Mouse (Mus musculus): Measurements from ENCODE around the gene Enthd1. TPM values are rescaled to one million over a fixed set of nuclear protein-coding genes. Genes with fewer than 3 reads are reported as not detected.
A peak's percentile ranks its signal among the peaks of the same experiment; 100 is the strongest.

Enthd1 gene
- total and polyA plus RNA-seq, 3 experiments, result not detected

GRCm38 (mm10) chr15:80462106-80462505 lies 102.8 kb downstream of the Enthd1 start:
- H3K27ac ChIP-seq (ENCODE audit: insufficient read depth, low read depth), result no peak overlapping the region
- in situ Hi-C loops (cut with MboI; ENCODE audit: low pct_ligation_motif_present, low pct_unique_long_range_greater_than_20kb, low sequenced_read_pairs) (no loop called here), dilution Hi-C loops (cut with MboI; ENCODE audit: extremely low pct_ligation_motif_present, extremely low pct_unique_long_range_greater_than_20kb, low sequenced_read_pairs) (no loop called here)
- no peak for TF ChIP-seq JUN (IDR thresholded peaks at IDR 0.05; ENCODE audit: insufficient read depth, low read depth, low read length)
- no peak for TF ChIP-seq ZMIZ1 (IDR thresholded peaks at IDR 0.05; ENCODE audit: low read depth, low read length)
- no peak for TF ChIP-seq ETS1 (conservative IDR thresholded peaks at IDR 0.05; ENCODE audit: low read depth, low read length)
- no peak for TF ChIP-seq ZKSCAN1 (IDR thresholded peaks at IDR 0.05; ENCODE audit: borderline replicate concordance, low read depth, low read length)
- TF ChIP-seq HCFC1 (IDR thresholded peaks at IDR 0.05; ENCODE audit: low read depth, low read length), result no peak
- no peak for TF ChIP-seq CTCF (conservative IDR thresholded peaks at IDR 0.05 in 1 of 2, IDR thresholded peaks at IDR 0.05 in 1 of 2; ENCODE audit: low read depth in 2 of 2, low read length in 2 of 2)
- no peak for TF ChIP-seq POLR2A (IDR thresholded peaks at IDR 0.05; ENCODE audit: low read depth, low read length)
- no peak for TF ChIP-seq RAD21 (IDR thresholded peaks at IDR 0.05; ENCODE audit: low read depth, low read length)
- TF ChIP-seq UBTF (IDR thresholded peaks at IDR 0.05; ENCODE audit: low read depth, low read length), result no peak
- TF ChIP-seq MAFK (IDR thresholded peaks at IDR 0.05; ENCODE audit: insufficient replicate concordance, low read length), result no peak
- no peak for TF ChIP-seq CHD2 (IDR thresholded peaks at IDR 0.05; ENCODE audit: low read length)
- no peak for TF ChIP-seq ELF1 (IDR thresholded peaks at IDR 0.05; ENCODE audit: low read depth, low read length)
- no peak for TF ChIP-seq EP300 (IDR thresholded peaks at IDR 0.05; ENCODE audit: low read length)
- no peak for TF ChIP-seq ZC3H11A (IDR thresholded peaks at IDR 0.05; ENCODE audit: low read depth, low read length)
- peaks cover 3% of the 10 kb centered on the region for H3K9me3 ChIP-seq (replicated peaks; ENCODE audit: low read length)
- no peak overlapping the region for H3K9ac ChIP-seq (ENCODE audit: insufficient read depth, low read depth)
- no peak overlapping the region for H3K4me2 ChIP-seq (ENCODE audit: insufficient read depth, low read depth, poor library complexity, severe bottlenecking)
- no peak overlapping the region for H3K4me3 ChIP-seq (replicated peaks in 1 of 3; ENCODE audit: low read depth in 2 of 3, low read length in 2 of 3, poor library complexity in 1 of 3)
- H3K27me3 ChIP-seq (replicated peaks), result no peaks in the 10 kb centered on the region
- DNase-seq (ENCODE audit: extremely low read depth), result peak; percentile 12
- no peaks in the 10 kb centered on the region for H3K36me3 ChIP-seq (replicated peaks in 1 of 2; ENCODE audit: control insufficient read depth in 1 of 2, insufficient read depth in 1 of 2, low read length in 1 of 2)
- H3K4me1 ChIP-seq (ENCODE audit: control insufficient read depth in 1 of 2, insufficient read depth in 2 of 2), result peaks cover 6 to 25% of the 10 kb centered on the region in 2 experiments; a peak in 3 of 4 replicates
- H3K79me2 ChIP-seq (replicated peaks; ENCODE audit: control insufficient read depth, extremely low read depth, insufficient read depth, poor library complexity, severe bottlenecking), result no peaks in the 10 kb centered on the region

- Histone ChIP-seq H3K9me3 (replicated peaks; ENCODE audit: low read length) (peaks cover 3% of the 10 kb centered on the region), H3K27me3 (replicated peaks) (no peaks in the 10 kb centered on the region), H3K4me3 (replicated peaks in 1 of 3; ENCODE audit: low read depth in 2 of 3, low read length in 2 of 3, poor library complexity in 1 of 3) (no peak overlapping the region), H3K4me1 (ENCODE audit: control insufficient read depth in 1 of 2, insufficient read depth in 2 of 2) (peaks cover 6 to 25% of the 10 kb centered on the region in 2 experiments; a peak in 3 of 4 replicates), H3K27ac (ENCODE audit: insufficient read depth, low read depth) (no peak overlapping the region), H3K4me2 (ENCODE audit: insufficient read depth, low read depth, poor library complexity, severe bottlenecking) (no peak overlapping the region), H3K36me3 (replicated peaks in 1 of 2; ENCODE audit: control insufficient read depth in 1 of 2, insufficient read depth in 1 of 2, low read length in 1 of 2) (no peaks in the 10 kb centered on the region), H3K79me2 (replicated peaks; ENCODE audit: control insufficient read depth, extremely low read depth, insufficient read depth, poor library complexity, severe bottlenecking) (no peaks in the 10 kb centered on the region), H3K9ac (ENCODE audit: insufficient read depth, low read depth) (no peak overlapping the region)
- in situ Hi-C loops (cut with MboI; ENCODE audit: low pct_ligation_motif_present, low pct_unique_long_range_greater_than_20kb, low sequenced_read_pairs) (no loop called here), dilution Hi-C loops (cut with MboI; ENCODE audit: extremely low pct_ligation_motif_present, extremely low pct_unique_long_range_greater_than_20kb, low sequenced_read_pairs) (no loop called here)
- TF ChIP-seq TBP (conservative IDR thresholded peaks at IDR 0.05; ENCODE audit: low read depth, low read length) (no peak), HCFC1 (IDR thresholded peaks at IDR 0.05; ENCODE audit: low read depth, low read length) (no peak), RAD21 (IDR thresholded peaks at IDR 0.05; ENCODE audit: low read depth, low read length) (no peak), RCOR1 (conservative IDR thresholded peaks at IDR 0.05; ENCODE audit: low read depth, low read length) (no peak)
- no peak for DNase-seq (ENCODE audit: extremely low read depth)
Measured at GRCm38 (mm10) chr15:80461446-80461845, 103.5 kb downstream of the Enthd1 start.

Measured in CH12.LX (cell line).